Mouse (Mus musculus) intestine, postnatal 0 days (tissue): ENCODE measurements around the gene Wbp11. TPM values are rescaled to one million over a fixed set of nuclear protein-coding genes. Genes with fewer than 3 reads are reported as not detected.
A peak's percentile ranks its signal among the peaks of the same experiment; 100 is the strongest.

Experiments
- ATAC-seq: fragments of 200-750 bp; cut with Nextera tagmentation; 2 replicates; pipeline ENCODE4 v1.8.0; 2017; ENCODE audit warnings: mild to moderate bottlenecking, moderate TSS enrichment, moderate library complexity
- H3K27ac ChIP-seq: fragments of 300-500 bp; sonication (generic); 2 replicates; pipeline ENCODE4 v1.5.1; 2014; ENCODE audit warnings: mild to moderate bottlenecking, low read depth, low read length, moderate library complexity
- H3K27me3 ChIP-seq: fragments of 300-500 bp; sonication (generic); replicated peaks from 2 replicates; pipeline ENCODE4 v1.6.1; 2014; ENCODE audit warnings: low read length, mixed read lengths; ENCODE audit not compliant: control insufficient read depth, insufficient read depth
- H3K36me3 ChIP-seq: fragments of 300-500 bp; sonication (generic); 2 replicates; pipeline ENCODE4 v1.6.1; 2014; ENCODE audit warnings: mild to moderate bottlenecking, moderate library complexity; ENCODE audit not compliant: control insufficient read depth, insufficient read depth
- H3K4me1 ChIP-seq: fragments of 300-500 bp; sonication (generic); replicated peaks from 2 replicates; pipeline ENCODE4 v1.6.1; 2014; ENCODE audit warnings: antibody characterized with exemption, low read length, mixed read lengths; ENCODE audit not compliant: control insufficient read depth, insufficient read depth
- H3K4me2 ChIP-seq: fragments of 300-500 bp; sonication (generic); replicated peaks from 2 replicates; pipeline ENCODE4 v1.6.1; 2014; ENCODE audit warnings: low read depth, mild to moderate bottlenecking, moderate library complexity
- H3K4me3 ChIP-seq: fragments of 300-500 bp; sonication (generic); 2 replicates; pipeline ENCODE4 v1.5.1; 2014; ENCODE audit warnings: low read depth, low read length
- H3K9ac ChIP-seq: fragments of 300-500 bp; sonication (generic); 2 replicates; pipeline ENCODE4 v1.6.1; 2014; ENCODE audit warnings: mild to moderate bottlenecking, low read depth, low read length
- H3K9me3 ChIP-seq: fragments of 300-500 bp; sonication (generic); 2 replicates; pipeline ENCODE4 v1.6.1; 2016; ENCODE audit warnings: mixed run types; ENCODE audit not compliant: control insufficient read depth
- CTCF ChIP-seq: sonication (generic); IDR thresholded peaks from 2 replicates; pipeline ENCODE4 v1.5.1; 2016; ENCODE audit warnings: low read depth, mild to moderate bottlenecking, control low read depth, antibody characterized with exemption, moderate library complexity
- WGBS: fragments of 180-500 bp; shearing (Covaris S2); extraction: QIAGEN DNeasy Blood & Tissue Kit; methylation state at CpG from one replicate; pipeline ENCODE4 v1.1.7; 2014; 5-methylcytosine and 5-hydroxymethylcytosine counted together
- polyA plus RNA-seq: library from polyadenylated mRNA; unstranded; fragments of >200 nt; fragmentation: Nextera tagmentation; extraction: Ambion mirVana; gene quantifications from 2 replicates; pipeline ENCODE4 v1.2.1, GENCODE M21; 2015

Wbp11 gene
- polyA plus RNA-seq, 1 experiment from 2014 or later: 41.4 TPM

GRCm38 (mm10) chr6:136861020-136861419 is 33.0 kb upstream of the Wbp11 start:
- WGBS: 36% methylated on average over 9 of the region's 9 CpGs
- H3K4me2 ChIP-seq: no peak overlapping the region
- H3K27me3 ChIP-seq: no peaks in the 10 kb centered on the region
- no peak overlapping the region for H3K27ac ChIP-seq
- peaks cover 2% of the 10 kb centered on the region; the same call in 1 of the 2 replicates for H3K4me1 ChIP-seq
- H3K9ac ChIP-seq: no peak overlapping the region
- peak; percentile 19; the same call in 1 of the 2 replicates for ATAC-seq
- TF ChIP-seq CTCF: peak; percentile 92
- no peaks in the 10 kb centered on the region for H3K36me3 ChIP-seq
- H3K4me3 ChIP-seq: no peak overlapping the region
- no peaks in the 10 kb centered on the region for H3K9me3 ChIP-seq

DNA sequence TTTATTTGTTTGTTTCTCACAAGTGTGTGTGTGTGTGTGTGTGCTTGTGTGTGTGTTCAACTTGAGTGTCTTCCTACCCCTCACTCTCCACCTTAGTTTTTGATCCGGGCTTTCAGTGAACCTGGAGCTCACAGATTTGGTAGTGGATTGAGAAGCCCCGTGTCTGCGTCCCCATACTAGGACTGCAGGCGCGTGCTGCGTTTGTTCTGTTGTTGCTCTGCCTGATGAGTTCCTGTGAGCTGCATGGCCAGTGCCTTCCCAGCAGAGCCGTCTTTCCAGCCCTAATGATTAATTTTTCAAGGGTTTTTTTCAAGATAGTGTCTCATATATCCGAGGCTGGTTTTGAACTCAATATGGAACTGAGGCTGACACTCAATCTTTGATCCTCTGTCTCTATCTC is 30.4 kb upstream of the Wbp11 start:
- no peak for TF ChIP-seq CTCF
- no peak for ATAC-seq
- Histone ChIP-seq H3K36me3 (no peaks in the 10 kb centered on the region), H3K4me1 (0 out of 2 replicates have a peak, but pooled peaks cover 2% of the 10 kb centered on the region), H3K4me2 (no peak overlapping the region), H3K4me3 (no peak overlapping the region), H3K27ac (no peak overlapping the region), H3K9me3 (no peaks in the 10 kb centered on the region), H3K9ac (no peak overlapping the region), H3K27me3 (no peaks in the 10 kb centered on the region)
- 55% methylated on average over 8 of the region's 8 CpGs for WGBS

- Histone ChIP-seq H3K4me2 (peak overlapping the region; percentile 22; the same call in 1 of the 2 replicates), H3K9ac (no peak overlapping the region), H3K27ac (no peak overlapping the region; the same call in 1 of the 2 replicates), H3K4me3 (no peak overlapping the region), H3K9me3 (no peaks in the 10 kb centered on the region), H3K36me3 (no peaks in the 10 kb centered on the region), H3K27me3 (no peaks in the 10 kb centered on the region), H3K4me1 (0 out of 2 replicates have a peak, but pooled peaks cover 2% of the 10 kb centered on the region)
- no peak for TF ChIP-seq CTCF
- 13% methylated on average over 11 of the region's 11 CpGs for WGBS
- no peak for ATAC-seq
Observed at GRCm38 (mm10) chr6:136857873-136858260, 29.8 kb upstream of the Wbp11 start.

- no peak for TF ChIP-seq CTCF
- no peak; the same call in 1 of the 2 replicates for ATAC-seq
- Histone ChIP-seq H3K27ac (no peak within 1 kb of the TSS; the same call in 1 of the 2 replicates), H3K9me3 (no peaks in the 10 kb centered on the region), H3K4me1 (0 out of 2 replicates have a peak, but pooled peaks cover 2% of the 10 kb centered on the region), H3K27me3 (no peaks in the 10 kb centered on the region), H3K9ac (no peak within 1 kb of the TSS; the same call in 1 of the 2 replicates), H3K36me3 (no peaks in the 10 kb centered on the region), H3K4me2 (peak within 1 kb of the TSS; percentile 22; the same call in 1 of the 2 replicates), H3K4me3 (no peak within 1 kb of the TSS)
- 50% methylated on average over 18 of the region's 18 CpGs for WGBS
Observed at GRCm38 (mm10) chr6:136857186-136857872, 29.3 kb upstream of the Wbp11 start, which contains the start of gene Art4. Art4 (minus strand) TSS chr6:136857733.

- Histone ChIP-seq H3K36me3 (no peaks in the 10 kb centered on the region), H3K9ac (no peak overlapping the region), H3K27ac (no peak overlapping the region), H3K4me2 (no peak overlapping the region), H3K4me3 (no peak overlapping the region), H3K4me1 (0 out of 2 replicates have a peak, but pooled peaks cover 2% of the 10 kb centered on the region), H3K9me3 (no peaks in the 10 kb centered on the region), H3K27me3 (no peaks in the 10 kb centered on the region)
- WGBS: 38% methylated on average over 14 of the region's 14 CpGs
- no peak for ATAC-seq
- TF ChIP-seq CTCF: no peak
Observed at GRCm38 (mm10) chr6:136856071-136856636, 28.1 kb upstream of the Wbp11 start.

DNA sequence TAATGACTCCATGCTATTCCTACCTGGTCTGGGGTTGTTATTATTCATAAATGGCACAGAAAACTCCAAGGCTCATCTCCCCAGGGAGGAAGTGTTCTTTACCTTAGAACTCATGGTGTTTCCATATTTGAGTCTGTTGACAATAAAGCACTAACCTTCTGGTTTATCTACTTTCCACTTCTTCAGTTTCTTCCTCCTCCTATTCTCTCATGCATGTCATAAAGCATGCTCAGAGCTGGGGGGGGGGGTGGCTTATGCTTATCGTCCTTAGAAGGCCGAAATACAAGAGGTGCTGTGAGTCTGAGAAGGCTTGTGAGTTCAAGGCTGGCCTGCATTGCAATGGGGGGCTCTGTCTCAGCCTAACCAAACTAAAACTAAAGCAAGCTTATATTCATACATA is 27.1 kb upstream of the Wbp11 start:
- no peak overlapping the region for H3K4me2 ChIP-seq
- H3K27me3 ChIP-seq: no peaks in the 10 kb centered on the region
- no peak for TF ChIP-seq CTCF
- WGBS: 68% methylated on average over 2 of the region's 2 CpGs
- H3K9me3 ChIP-seq: no peaks in the 10 kb centered on the region
- no peak overlapping the region for H3K9ac ChIP-seq
- H3K4me3 ChIP-seq: no peak overlapping the region
- H3K4me1 ChIP-seq: 0 out of 2 replicates have a peak, but pooled peaks cover 2% of the 10 kb centered on the region
- H3K27ac ChIP-seq: no peak overlapping the region
- H3K36me3 ChIP-seq: no peaks in the 10 kb centered on the region
- no peak for ATAC-seq
